Mouse (Mus musculus) kidney, postnatal 0 days (tissue): Measurements from ENCODE around the gene Plekhs1. TPM values are rescaled to one million over a fixed set of nuclear protein-coding genes. Genes with fewer than 3 reads are reported as not detected.

ENCODE experiments used
- ATAC-seq: fragments of 200-750 bp; cut with Nextera tagmentation; replicated peaks from 2 replicates; pipeline ENCODE4 v1.8.0; 2017; ENCODE audit warnings: low read depth, moderate number of reproducible peaks, moderate TSS enrichment, moderate library complexity; ENCODE audit not compliant: low FRiP score
- DNase-seq: peaks from one replicate; pipeline ENCODE4 v3.0.0-alpha.2; 2016; ENCODE audit warnings: low spot score
- H3K27ac ChIP-seq: fragments of 300-500 bp; sonication (generic); 2 replicates; pipeline ENCODE4 v1.5.1; 2014; ENCODE audit warnings: mild to moderate bottlenecking
- H3K27me3 ChIP-seq: fragments of 300-500 bp; sonication (generic); 2 replicates; pipeline ENCODE4 v1.6.1; 2014; ENCODE audit warnings: low read length, mixed read lengths; ENCODE audit not compliant: insufficient read depth
- H3K36me3 ChIP-seq: fragments of 300-500 bp; sonication (generic); 2 replicates; pipeline ENCODE4 v1.6.1; 2014; ENCODE audit warnings: low read length, mixed read lengths; ENCODE audit not compliant: insufficient read depth
- H3K4me1 ChIP-seq: fragments of 300-500 bp; sonication (generic); replicated peaks from 2 replicates; pipeline ENCODE4 v1.6.1; 2014; ENCODE audit warnings: antibody characterized with exemption, low read length, mixed read lengths; ENCODE audit not compliant: insufficient read depth
- H3K4me2 ChIP-seq: fragments of 300-500 bp; sonication (generic); 2 replicates; pipeline ENCODE4 v1.6.1; 2014; ENCODE audit warnings: mild to moderate bottlenecking, low read length, moderate library complexity, mixed read lengths
- H3K4me3 ChIP-seq: fragments of 300-500 bp; sonication (generic); replicated peaks from 2 replicates; pipeline ENCODE4 v1.5.1; 2014; ENCODE audit warnings: low read depth, low read length
- H3K9ac ChIP-seq: fragments of 300-500 bp; sonication (generic); 2 replicates; pipeline ENCODE4 v1.6.1; 2014; ENCODE audit warnings: low read depth, low read length
- H3K9me3 ChIP-seq: fragments of 300-500 bp; sonication (generic); replicated peaks from 2 replicates; pipeline ENCODE4 v1.6.1; 2016; ENCODE audit warnings: low read length, inconsistent platforms, mixed read lengths
- CTCF ChIP-seq: IDR thresholded peaks from 2 replicates; pipeline ENCODE4 v1.5.1; 2016; ENCODE audit warnings: antibody characterized with exemption, low read depth, mild to moderate bottlenecking, moderate library complexity
- WGBS: fragments of 180-500 bp; shearing (Covaris S2); extraction: QIAGEN DNeasy Blood & Tissue Kit; methylation state at CpG from one replicate; pipeline ENCODE4 v1.1.7; 2014; 5-methylcytosine and 5-hydroxymethylcytosine counted together
- polyA plus RNA-seq: library from polyadenylated mRNA; unstranded; fragments of >200 nt; fragmentation: Nextera tagmentation; extraction: Ambion mirVana; gene quantifications from 2 replicates; pipeline ENCODE4 v1.2.1, GENCODE M21; 2015

The Plekhs1 gene
- 1.7 and 1.8 TPM in 2 replicates for polyA plus RNA-seq

DNA sequence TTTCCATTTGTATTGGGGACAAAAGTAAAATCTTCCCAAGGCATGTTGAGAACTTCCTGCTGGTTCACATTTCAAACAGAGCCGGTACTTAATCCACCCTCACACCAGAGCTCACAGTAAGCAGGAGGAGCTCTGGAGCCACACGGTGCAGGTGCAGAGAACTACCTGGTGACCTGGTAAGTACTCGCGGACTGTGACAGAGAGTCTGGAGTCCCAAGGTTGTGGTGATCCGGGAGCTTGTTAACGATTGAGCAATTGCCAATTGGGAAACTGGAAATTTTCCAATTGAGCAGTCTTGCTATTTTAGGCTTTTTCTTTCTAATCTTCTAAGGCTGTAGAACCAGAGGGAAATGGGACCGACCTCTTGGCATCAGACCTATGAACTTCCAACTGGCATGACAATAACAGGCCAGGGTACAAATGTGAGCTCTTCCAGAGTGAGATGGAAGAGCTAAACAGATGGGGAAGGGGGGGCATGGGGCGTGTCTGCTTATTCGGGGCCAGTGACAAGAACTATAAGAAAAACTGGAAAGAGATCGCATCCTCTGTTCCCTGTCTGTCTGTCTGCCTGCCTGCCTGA lies at the start of gene Plekhs1:
Plekhs1 (plus strand) TSS at position 119 of the 580 bp plus-strand sequence.
- Histone ChIP-seq H3K27ac (no peak within 1 kb of the TSS), H3K36me3 (no peaks in the 10 kb centered on the region), H3K4me3 (no peak within 1 kb of the TSS), H3K4me2 (no peak within 1 kb of the TSS), H3K4me1 (0 out of 2 replicates have a peak, but pooled peaks cover 8% of the 10 kb centered on the region), H3K9ac (no peak within 1 kb of the TSS), H3K9me3 (no peaks in the 10 kb centered on the region), H3K27me3 (no peaks in the 10 kb centered on the region)
- DNase-seq (no peak), ATAC-seq (no peak)
- TF ChIP-seq CTCF, result no peak
- 52% methylated on average over 10 of the region's 10 CpGs for WGBS

DNA sequence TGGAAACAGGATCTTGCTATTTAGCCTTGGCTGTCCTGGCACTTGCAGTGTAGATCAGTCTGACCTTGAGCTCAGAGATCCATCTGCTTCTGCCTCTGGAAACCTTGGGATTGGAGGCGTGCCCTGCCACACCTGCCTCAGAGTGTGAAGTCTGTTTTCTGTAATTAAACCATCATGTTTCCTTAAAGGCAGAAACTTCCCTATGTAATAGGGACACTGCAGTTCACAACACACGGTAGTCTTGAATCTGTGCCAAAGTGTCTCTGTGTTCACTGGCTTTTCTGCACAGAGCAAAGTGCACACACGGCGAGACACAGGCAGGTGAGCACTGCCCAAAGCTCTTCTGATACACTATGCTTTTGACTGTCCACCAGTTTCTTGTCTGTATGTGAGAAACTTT lies 43.0 kb upstream of the Plekhs1 start:
- no peak overlapping the region for H3K27ac ChIP-seq
- no peak for ATAC-seq
- no peaks in the 10 kb centered on the region for H3K9me3 ChIP-seq
- no peak for TF ChIP-seq CTCF
- no peak overlapping the region for H3K4me3 ChIP-seq
- no peaks in the 10 kb centered on the region for H3K27me3 ChIP-seq
- DNase-seq, result no peak
- WGBS, result 82% methylated on average over 4 of the region's 4 CpGs
- no peaks in the 10 kb centered on the region for H3K36me3 ChIP-seq
- H3K4me1 ChIP-seq, result no peaks in the 10 kb centered on the region; the same call in 1 of the 2 replicates
- H3K4me2 ChIP-seq, result no peak overlapping the region
- no peak overlapping the region for H3K9ac ChIP-seq

DNA sequence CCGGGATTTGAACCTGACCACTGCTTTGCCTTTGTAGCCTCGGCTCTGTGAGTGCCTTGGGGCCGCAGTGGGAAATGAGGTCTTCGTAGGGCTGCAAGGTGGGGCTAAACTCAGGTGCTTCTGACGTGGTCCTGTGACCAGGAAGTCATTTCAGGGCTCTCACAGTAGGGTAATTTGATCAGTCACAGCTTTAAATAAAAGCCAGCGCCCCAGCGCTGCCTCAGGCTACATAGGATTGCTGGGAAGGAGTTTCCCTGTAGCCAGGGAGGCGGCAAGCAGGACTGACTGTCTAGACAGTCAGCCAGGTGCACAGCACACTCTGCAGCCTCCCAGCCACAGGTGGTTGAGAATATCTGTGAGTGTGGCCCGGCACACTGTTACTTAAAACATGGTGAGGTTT lies 42.0 kb upstream of the Plekhs1 start:
- 47% methylated on average over 9 of the region's 9 CpGs for WGBS
- H3K27ac ChIP-seq, result no peak overlapping the region
- no peak for DNase-seq
- no peak overlapping the region for H3K9ac ChIP-seq
- no peaks in the 10 kb centered on the region for H3K27me3 ChIP-seq
- H3K9me3 ChIP-seq, result no peaks in the 10 kb centered on the region
- H3K4me3 ChIP-seq, result no peak overlapping the region
- ATAC-seq, result no peak
- H3K36me3 ChIP-seq, result no peaks in the 10 kb centered on the region
- no peak overlapping the region for H3K4me2 ChIP-seq
- no peak for TF ChIP-seq CTCF
- no peaks in the 10 kb centered on the region; the same call in 1 of the 2 replicates for H3K4me1 ChIP-seq

DNA sequence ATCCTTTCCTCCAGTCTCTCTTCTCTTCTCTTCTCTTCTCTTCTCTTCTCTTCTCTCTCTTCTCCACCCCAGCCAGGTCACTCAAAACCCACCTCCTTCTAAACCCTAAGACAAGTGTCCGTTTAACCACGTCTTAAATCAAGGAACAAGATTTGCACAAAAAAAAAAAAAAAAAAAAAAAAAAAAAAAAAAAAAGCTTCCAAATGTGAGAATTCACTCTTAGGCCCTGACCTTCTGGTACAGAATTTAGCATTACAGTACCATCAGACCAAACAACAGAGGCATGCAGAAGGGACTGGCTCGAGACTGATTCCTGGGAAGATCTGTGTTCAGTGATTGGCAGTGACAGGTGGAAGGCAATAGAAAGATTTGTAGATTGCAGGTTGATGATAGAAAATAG lies 41.1 kb upstream of the Plekhs1 start:
- Histone ChIP-seq H3K9me3 (no peaks in the 10 kb centered on the region), H3K27ac (no peak overlapping the region), H3K4me1 (peaks cover 6% of the 10 kb centered on the region; the same call in 1 of the 2 replicates), H3K9ac (no peak overlapping the region), H3K4me3 (no peak overlapping the region), H3K27me3 (no peaks in the 10 kb centered on the region), H3K4me2 (no peak overlapping the region), H3K36me3 (no peaks in the 10 kb centered on the region)
- TF ChIP-seq CTCF, result no peak
- DNase-seq (no peak), ATAC-seq (no peak)
- WGBS, result 88% methylated on average over 3 of the region's 3 CpGs

DNA sequence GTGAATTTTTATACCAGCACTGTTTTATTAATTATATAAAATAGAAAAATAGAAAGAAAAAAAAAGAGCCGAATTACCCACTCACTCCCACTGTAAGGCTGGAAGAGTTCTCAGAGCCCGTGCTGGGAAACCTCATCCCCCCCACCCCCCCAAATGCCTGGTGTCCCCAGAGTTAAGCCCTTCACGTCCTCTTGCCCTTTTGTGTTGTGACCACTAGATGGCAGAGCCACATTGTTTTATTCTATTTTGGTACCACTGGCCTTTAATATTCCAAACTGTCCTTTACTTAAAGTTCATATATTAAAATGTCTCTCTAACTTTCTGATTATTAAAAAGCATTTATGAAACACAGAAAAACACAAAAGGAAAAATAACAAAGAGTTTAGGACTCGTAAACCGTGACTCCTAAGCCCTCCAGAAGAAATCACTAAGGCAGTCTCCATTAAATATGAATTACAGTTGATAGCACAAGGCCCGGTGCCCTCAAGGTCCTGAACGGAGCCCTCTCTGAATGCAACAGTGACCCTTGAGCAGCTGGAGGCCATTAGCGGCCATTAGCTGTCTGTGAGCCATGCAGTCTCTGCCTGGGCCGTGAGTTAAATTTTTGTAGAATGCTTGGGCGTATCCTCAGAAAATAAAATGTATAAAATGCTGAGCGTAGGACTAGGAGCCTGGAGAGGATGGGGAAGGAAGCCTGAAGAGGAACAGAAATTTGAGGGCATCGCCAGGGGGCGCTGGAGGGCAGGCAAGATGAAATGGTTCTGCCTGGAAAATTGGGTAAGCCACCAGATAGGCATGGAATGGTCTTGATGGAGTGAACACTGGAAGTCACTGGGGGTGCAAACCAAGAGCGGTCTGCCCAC lies 38.7 kb upstream of the Plekhs1 start:
- no peaks in the 10 kb centered on the region for H3K36me3 ChIP-seq
- H3K9me3 ChIP-seq, result no peaks in the 10 kb centered on the region
- no peaks in the 10 kb centered on the region for H3K27me3 ChIP-seq
- peak overlapping the region; percentile 36; the same call in 1 of the 2 replicates for H3K27ac ChIP-seq
- DNase-seq, result peak; percentile 93
- TF ChIP-seq CTCF, result peak; percentile 90
- peaks cover 6% of the 10 kb centered on the region; the same call in 1 of the 2 replicates for H3K4me1 ChIP-seq
- H3K4me2 ChIP-seq, result peak overlapping the region; percentile 14; the same call in 1 of the 2 replicates
- no peak overlapping the region; the same call in 1 of the 2 replicates for H3K4me3 ChIP-seq
- no peak overlapping the region for H3K9ac ChIP-seq
- WGBS, result 20% methylated on average over 14 of the region's 14 CpGs
- peak; percentile 55 for ATAC-seq

DNA sequence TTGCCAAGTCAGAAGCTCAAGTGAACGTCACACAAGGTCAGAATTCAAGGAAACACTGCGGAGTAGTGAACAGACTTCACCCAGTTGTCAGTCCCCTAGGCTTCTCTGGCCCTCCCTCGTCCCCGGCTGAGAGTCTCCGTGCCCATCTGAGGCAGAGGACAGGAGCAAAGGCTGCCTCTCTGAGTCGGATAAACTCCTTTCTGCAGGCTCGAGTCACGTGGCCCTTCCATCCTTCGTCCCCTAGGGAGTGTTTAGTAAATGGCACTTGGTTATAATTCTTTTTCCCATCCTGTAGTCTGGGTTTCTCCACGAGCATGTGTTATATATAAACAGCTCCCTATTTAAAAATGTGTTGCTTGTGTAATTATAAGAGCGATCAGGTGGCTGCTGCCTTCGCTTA lies 38.1 kb upstream of the Plekhs1 start:
- no peak for TF ChIP-seq CTCF
- peaks cover 6% of the 10 kb centered on the region; the same call in 1 of the 2 replicates for H3K4me1 ChIP-seq
- H3K27me3 ChIP-seq, result no peaks in the 10 kb centered on the region
- ATAC-seq (no peak), DNase-seq (no peak)
- H3K9me3 ChIP-seq, result no peaks in the 10 kb centered on the region
- H3K36me3 ChIP-seq, result no peaks in the 10 kb centered on the region
- H3K4me3 ChIP-seq, result no peak overlapping the region
- H3K4me2 ChIP-seq, result peak overlapping the region; percentile 14; the same call in 1 of the 2 replicates
- 47% methylated on average over 12 of the region's 12 CpGs for WGBS
- H3K9ac ChIP-seq, result no peak overlapping the region
- H3K27ac ChIP-seq, result peak overlapping the region; percentile 36; the same call in 1 of the 2 replicates
